Mouse (Mus musculus) forebrain, postnatal 0 days (tissue): ENCODE measurements around the gene Synj2. TPM values are rescaled to one million over a fixed set of nuclear protein-coding genes. Genes with fewer than 3 reads are reported as not detected.

Experiments
- ATAC-seq: fragments of 200-750 bp; cut with Nextera tagmentation; 2 replicates; pipeline ENCODE4 v1.8.0; 2017; ENCODE audit warnings: mild to moderate bottlenecking, moderate library complexity
- DNase-seq: peaks from one replicate; pipeline ENCODE4 v3.0.0-alpha.2; 2015
- H3K27ac ChIP-seq: fragments of 300-500 bp; sonication (generic); 2 replicates; pipeline ENCODE4 v1.5.1; 2014; ENCODE audit warnings: low read depth, mild to moderate bottlenecking, antibody characterized with exemption, low read length, moderate library complexity, mixed read lengths
- H3K27me3 ChIP-seq: fragments of 300-500 bp; sonication (generic); 2 replicates; pipeline ENCODE4 v1.6.1; 2014; ENCODE audit warnings: mild to moderate bottlenecking, low read length, mixed read lengths; ENCODE audit not compliant: insufficient read depth
- H3K36me3 ChIP-seq: fragments of 300-500 bp; sonication (generic); 2 replicates; pipeline ENCODE4 v1.6.1; 2014; ENCODE audit warnings: mild to moderate bottlenecking, moderate library complexity; ENCODE audit not compliant: insufficient read depth
- H3K4me1 ChIP-seq: fragments of 300-500 bp; sonication (generic); 2 replicates; pipeline ENCODE4 v1.6.1; 2014; ENCODE audit warnings: antibody characterized with exemption; ENCODE audit not compliant: insufficient read depth
- H3K4me2 ChIP-seq: fragments of 300-500 bp; sonication (generic); 2 replicates; pipeline ENCODE4 v1.6.1; 2014; ENCODE audit warnings: low read depth, mild to moderate bottlenecking, moderate library complexity
- H3K4me3 ChIP-seq: fragments of 300-500 bp; sonication (generic); 2 replicates; pipeline ENCODE4 v1.5.1; 2014; ENCODE audit warnings: low read depth, low read length, mixed read lengths
- H3K9ac ChIP-seq: fragments of 300-500 bp; sonication (generic); 2 replicates; pipeline ENCODE4 v1.6.1; 2014; ENCODE audit warnings: mild to moderate bottlenecking
- H3K9me3 ChIP-seq: fragments of 300-500 bp; sonication (generic); 2 replicates; pipeline ENCODE4 v1.6.1; 2016; ENCODE audit warnings: low read length
- CTCF ChIP-seq: sonication (generic); IDR thresholded peaks from 2 replicates; pipeline ENCODE4 v1.5.1; 2016; ENCODE audit warnings: antibody characterized with exemption, control low read depth, low read depth
- WGBS: fragments of 180-500 bp; shearing (Covaris S2); extraction: QIAGEN DNeasy Blood & Tissue Kit; methylation state at CpG from one replicate; pipeline ENCODE4 v1.1.7; 2014; 5-methylcytosine and 5-hydroxymethylcytosine counted together
- polyA plus RNA-seq: library from polyadenylated mRNA; unstranded; fragments of >200 nt; fragmentation: Nextera tagmentation; extraction: Ambion mirVana; gene quantifications from 2 replicates; pipeline ENCODE4 v1.2.1, GENCODE M21; 2015
- total RNA-seq: library from RNA; depleted of rRNA; stranded (reverse); fragments of >200 nt; gene quantifications from 2 replicates; pipeline ENCODE4 v1.2.3, GENCODE M21; 2014

Gene Synj2
- total and polyA plus RNA-seq, 2 experiments from 2014 or later = 3.6 to 6.8 TPM

DNA sequence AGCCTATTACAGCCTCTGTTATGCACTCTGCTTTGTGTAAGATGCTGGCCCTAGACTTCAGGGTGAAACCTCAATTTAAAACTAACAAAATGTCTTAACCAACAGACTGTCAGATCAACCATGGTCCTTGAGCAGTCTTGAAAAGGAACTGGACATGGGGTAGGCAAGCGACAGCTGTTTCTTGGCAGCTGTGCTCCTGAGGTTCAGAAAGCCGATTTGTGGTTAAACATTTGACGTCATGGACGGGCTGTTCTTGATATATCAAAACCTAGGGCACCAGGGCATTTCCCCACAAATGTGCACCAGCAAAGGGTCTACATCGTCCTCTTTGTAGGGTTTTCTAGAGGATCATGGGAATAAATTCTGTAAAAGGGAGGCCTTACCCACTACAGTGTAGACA is 122.5 kb downstream of the Synj2 start:
- Histone ChIP-seq H3K27ac (no peak overlapping the region), H3K9ac (no peak overlapping the region), H3K4me3 (no peak overlapping the region), H3K9me3 (no peaks in the 10 kb centered on the region), H3K36me3 (peaks cover 48% of the 10 kb centered on the region), H3K4me2 (no peak overlapping the region), H3K4me1 (no peaks in the 10 kb centered on the region), H3K27me3 (no peaks in the 10 kb centered on the region)
- no peak for TF ChIP-seq CTCF
- WGBS = 92% methylated on average over 5 of the region's 5 CpGs
- no peak for ATAC-seq
- DNase-seq = no peak

GRCm38 (mm10) chr17:6066021-6066420 is 124.9 kb downstream of the Synj2 start:
- no peak overlapping the region for H3K4me3 ChIP-seq
- H3K4me2 ChIP-seq = no peak overlapping the region
- no peaks in the 10 kb centered on the region for H3K4me1 ChIP-seq
- no peak overlapping the region for H3K27ac ChIP-seq
- peaks cover 58% of the 10 kb centered on the region for H3K36me3 ChIP-seq
- H3K9ac ChIP-seq = no peak overlapping the region
- no peak for TF ChIP-seq CTCF
- ATAC-seq (no peak), DNase-seq (no peak)
- H3K9me3 ChIP-seq = no peaks in the 10 kb centered on the region
- WGBS = 95% methylated on average over 2 of the region's 2 CpGs
- H3K27me3 ChIP-seq = no peaks in the 10 kb centered on the region

GRCm38 (mm10) chr17:6067613-6068012 is 126.5 kb downstream of the Synj2 start:
- Histone ChIP-seq H3K9ac (no peak overlapping the region), H3K4me1 (no peaks in the 10 kb centered on the region), H3K4me2 (no peak overlapping the region), H3K27me3 (no peaks in the 10 kb centered on the region), H3K4me3 (no peak overlapping the region), H3K36me3 (peaks cover 70% of the 10 kb centered on the region), H3K9me3 (no peaks in the 10 kb centered on the region), H3K27ac (no peak overlapping the region)
- DNase-seq = no peak
- TF ChIP-seq CTCF = no peak
- ATAC-seq = no peak
- WGBS = 92% methylated on average over 7 of the region's 7 CpGs

GRCm38 (mm10) chr17:6069866-6070265 is 128.8 kb downstream of the Synj2 start:
- no peak for TF ChIP-seq CTCF
- Histone ChIP-seq H3K9me3 (no peaks in the 10 kb centered on the region), H3K9ac (no peak overlapping the region), H3K4me1 (no peaks in the 10 kb centered on the region), H3K4me2 (no peak overlapping the region), H3K27me3 (no peaks in the 10 kb centered on the region), H3K36me3 (peaks cover 67% of the 10 kb centered on the region), H3K27ac (no peak overlapping the region), H3K4me3 (no peak overlapping the region)
- no peak for DNase-seq
- 95% methylated on average over 6 of the region's 6 CpGs for WGBS
- no peak for ATAC-seq

DNA sequence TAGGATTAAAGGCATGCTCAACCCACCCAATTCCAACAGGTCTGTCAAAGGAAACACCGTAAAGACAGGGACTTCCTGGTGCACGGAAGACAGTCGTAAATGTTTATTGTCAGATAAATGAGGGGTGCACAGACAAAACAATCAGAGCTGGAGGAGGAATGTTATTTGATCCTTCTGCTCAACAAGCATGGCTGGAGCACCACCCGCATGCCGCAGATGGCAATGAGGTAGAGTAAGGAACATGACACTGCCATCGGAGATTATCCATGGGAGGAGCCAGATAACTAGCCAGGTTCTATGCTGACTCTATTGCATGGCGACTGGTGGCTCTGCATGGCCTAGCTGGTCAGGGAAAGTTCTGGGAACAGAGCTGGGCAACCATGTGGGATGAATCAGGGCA is 132.3 kb downstream of the Synj2 start:
- Histone ChIP-seq H3K27me3 (no peaks in the 10 kb centered on the region), H3K9me3 (no peaks in the 10 kb centered on the region), H3K4me1 (0 out of 2 replicates have a peak, but pooled peaks cover under 1% of the 10 kb centered on the region), H3K9ac (no peak overlapping the region), H3K27ac (no peak overlapping the region), H3K36me3 (peaks cover 49% of the 10 kb centered on the region), H3K4me3 (no peak overlapping the region), H3K4me2 (no peak overlapping the region)
- no peak for TF ChIP-seq CTCF
- 92% methylated on average over 7 of the region's 7 CpGs for WGBS
- ATAC-seq (no peak), DNase-seq (no peak)

GRCm38 (mm10) chr17:6079287-6080122 is 138.4 kb downstream of the Synj2 start, which contains the start of the genes Serac1 and Gtf2h5:
TSS of gene Serac1 (minus strand) at chr17:6079741.
TSS of gene Gtf2h5 (plus strand) at chr17:6079786.
- Histone ChIP-seq H3K4me1 (peaks cover 6% of the 10 kb centered on the region; the same call in 1 of the 2 replicates), H3K27ac (peak within 1 kb of the TSS; percentile 91), H3K4me3 (peak within 1 kb of the TSS; percentile 74), H3K27me3 (no peaks in the 10 kb centered on the region), H3K4me2 (peak within 1 kb of the TSS; percentile 64), H3K9ac (peak within 1 kb of the TSS; percentile 77), H3K9me3 (no peaks in the 10 kb centered on the region), H3K36me3 (peaks cover 10% of the 10 kb centered on the region)
- peak; percentile 98 for DNase-seq
- 2% methylated on average over 70 of the region's 70 CpGs for WGBS
- peak; percentile 97 for ATAC-seq
- no peak for TF ChIP-seq CTCF

DNA sequence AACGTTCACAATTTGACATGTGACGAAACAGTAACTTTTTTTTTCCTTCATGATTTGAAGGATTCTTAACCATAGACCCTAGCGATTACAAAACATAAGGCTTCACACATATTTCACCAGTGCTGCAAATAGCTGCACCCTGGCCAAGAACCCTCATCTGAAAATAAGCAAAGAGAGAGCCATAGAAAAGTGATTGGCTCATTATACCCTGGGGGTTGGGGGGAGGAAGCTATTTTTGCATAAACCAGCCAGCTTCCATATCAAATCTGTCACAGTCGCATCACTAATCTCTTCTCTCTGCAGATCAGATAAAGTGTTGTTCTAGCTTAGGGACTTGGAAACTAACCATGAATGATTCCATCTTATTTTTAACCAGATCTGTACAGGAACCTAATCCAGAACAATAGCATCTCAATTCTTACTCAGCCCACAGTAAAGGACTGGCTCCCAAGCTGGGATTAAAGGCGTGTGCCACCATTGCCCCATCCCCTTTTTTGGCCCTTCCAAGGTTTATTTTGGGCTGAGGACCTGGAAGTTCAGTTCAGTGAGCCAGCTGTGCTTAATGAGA is 142.3 kb downstream of the Synj2 start:
- H3K27me3 ChIP-seq = no peaks in the 10 kb centered on the region
- H3K9ac ChIP-seq = no peak overlapping the region
- TF ChIP-seq CTCF = no peak
- no peak for DNase-seq
- H3K27ac ChIP-seq = no peak overlapping the region
- H3K36me3 ChIP-seq = peaks cover 34% of the 10 kb centered on the region
- peaks cover 6% of the 10 kb centered on the region; the same call in 1 of the 2 replicates for H3K4me1 ChIP-seq
- 79% methylated on average over 5 of the region's 5 CpGs for WGBS
- ATAC-seq = no peak
- H3K4me3 ChIP-seq = no peak overlapping the region
- no peak overlapping the region for H3K4me2 ChIP-seq
- no peaks in the 10 kb centered on the region for H3K9me3 ChIP-seq
